Mouse (Mus musculus) inflammation-experienced regulatory T-cells, adult 6 months (primary cell): ENCODE results near the gene Iqsec1. TPM values are rescaled to one million over a fixed set of nuclear protein-coding genes. Genes with fewer than 3 reads are reported as not detected.

Experiments used
- ATAC-seq: one replicate; pipeline ENCODE4 v1.8.0; 2017
- polyA plus RNA-seq, 3 experiments: library from polyadenylated mRNA; unstranded; fragments of 100-300 nt; shearing (Covaris generic); gene quantifications; one replicate each; pipeline ENCODE4 v1.2.1; 2017

Iqsec1 gene
- polyA plus RNA-seq, 3 experiments from 2014 or later = 9.8 to 12.2 (median 10.0) TPM

GRCm38 (mm10) chr6:90953349-90953748 lies 35.1 kb downstream of the Iqsec1 start:
- ATAC-seq = no peak

DNA sequence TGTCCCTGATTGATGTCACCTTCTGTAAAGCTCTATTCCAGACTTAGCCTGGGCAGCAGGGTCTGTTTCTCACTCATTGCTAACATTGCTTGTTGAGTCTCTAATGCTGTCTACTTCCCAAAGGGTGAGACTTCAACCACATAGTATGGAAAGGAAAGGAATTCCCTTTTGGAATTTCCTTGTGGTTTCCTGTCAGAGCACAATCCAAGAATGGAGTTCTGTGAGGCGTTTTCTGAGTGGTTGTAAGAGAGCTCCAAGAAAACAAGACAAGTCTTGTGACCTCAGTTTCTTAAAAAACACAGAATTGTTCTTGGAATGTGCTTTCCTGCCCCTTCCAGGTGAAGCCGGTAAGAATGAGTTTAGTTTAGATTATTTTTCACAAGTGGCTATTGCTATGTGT lies 37.5 kb downstream of the Iqsec1 start:
- ATAC-seq = no peak

DNA sequence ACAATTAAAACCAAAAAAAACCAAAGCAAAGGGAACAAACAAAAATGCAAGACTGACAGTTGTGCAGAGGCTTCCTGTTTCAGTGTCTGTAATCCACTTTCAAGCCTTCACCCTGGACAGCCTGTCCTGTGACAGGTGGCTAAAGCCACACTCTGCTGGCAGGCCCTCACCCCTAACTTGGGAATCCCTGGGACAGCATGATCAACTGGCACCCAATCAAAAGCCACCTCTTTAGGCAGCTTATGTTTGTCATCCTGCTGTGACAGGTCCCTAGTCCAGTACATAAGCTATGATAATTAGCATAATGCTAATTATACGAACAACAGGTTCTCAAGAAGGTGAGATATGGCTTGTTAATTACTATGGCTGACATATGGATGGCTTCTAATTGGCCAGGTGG lies 40.4 kb downstream of the Iqsec1 start:
- ATAC-seq = no peak

DNA sequence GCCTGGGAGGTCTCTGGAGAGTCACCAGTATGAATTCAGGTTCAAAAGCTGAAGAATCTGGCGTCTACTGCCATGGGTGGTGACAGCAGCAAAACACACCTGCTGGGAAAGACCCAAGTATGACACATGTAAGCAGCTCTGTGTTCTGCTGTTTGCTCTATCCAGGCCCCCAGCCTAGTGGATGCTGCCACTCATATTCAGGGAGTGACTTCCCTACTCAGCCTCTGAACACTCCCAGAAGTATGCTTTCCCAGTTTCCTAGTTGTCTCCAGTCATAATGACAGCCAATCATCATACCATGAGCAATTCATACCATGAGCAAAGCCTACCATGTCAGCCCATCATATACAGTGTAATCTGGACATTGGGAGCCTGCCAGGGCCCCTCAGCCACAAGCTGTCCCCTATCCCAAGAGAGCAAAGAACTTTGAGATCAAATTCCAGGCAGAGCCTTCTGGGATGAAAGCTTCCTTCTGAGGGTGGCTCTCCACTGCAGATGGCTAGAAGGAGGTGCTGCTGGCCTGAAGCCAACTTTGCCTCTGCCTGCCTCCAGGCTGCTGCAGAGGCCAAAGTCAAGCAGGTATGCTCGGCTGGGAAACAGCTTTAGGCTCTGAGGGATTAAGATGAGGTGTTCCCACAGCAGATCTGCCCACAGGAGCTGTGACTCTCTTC lies 42.8 kb downstream of the Iqsec1 start:
- ATAC-seq = no peak

DNA sequence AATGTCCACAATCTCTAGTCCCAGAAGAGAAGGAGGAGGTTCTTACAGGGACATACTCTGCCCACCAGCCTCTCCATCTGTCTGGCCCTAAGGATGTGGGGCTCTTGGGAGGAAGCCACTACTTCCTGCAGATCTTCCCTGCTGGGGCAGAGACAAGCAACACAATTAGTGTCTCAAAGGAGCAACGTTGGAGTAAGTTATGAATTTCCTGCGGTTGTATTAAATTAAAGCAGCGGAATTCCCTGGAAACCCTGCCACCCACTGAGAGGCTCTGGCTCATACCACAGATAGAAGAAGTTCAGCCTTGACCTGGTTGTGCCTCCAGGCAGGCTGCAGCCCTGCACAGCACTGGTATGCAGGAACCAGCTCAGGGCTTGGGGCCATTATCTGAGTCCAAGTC lies 47.2 kb downstream of the Iqsec1 start:
- no peak for ATAC-seq

- no peak for ATAC-seq
These were observed 54.8 kb downstream of the Iqsec1 start for GRCm38 (mm10) chr6:90933656-90934055.

GRCm38 (mm10) chr6:90928806-90929205 lies 59.7 kb downstream of the Iqsec1 start:
- no peak for ATAC-seq

DNA sequence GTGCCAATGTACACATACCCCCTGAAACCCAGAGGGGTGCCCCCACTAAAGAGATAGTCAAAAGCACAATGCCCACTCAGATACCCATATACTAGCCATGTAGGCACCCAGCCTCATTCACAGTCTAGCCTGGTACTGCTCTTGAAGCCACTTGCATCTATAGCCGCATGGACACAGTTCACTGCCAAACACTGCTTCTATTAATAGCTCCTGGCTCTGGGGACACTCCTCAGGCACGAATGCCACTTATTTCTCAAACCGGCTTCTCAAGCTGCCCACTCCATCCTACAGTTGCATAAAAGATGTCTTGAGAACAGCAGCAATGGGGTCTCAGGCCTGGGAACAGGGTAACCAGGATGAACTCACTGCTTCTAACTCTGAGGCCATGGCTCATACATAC lies 63.0 kb downstream of the Iqsec1 start:
- no peak for ATAC-seq

DNA sequence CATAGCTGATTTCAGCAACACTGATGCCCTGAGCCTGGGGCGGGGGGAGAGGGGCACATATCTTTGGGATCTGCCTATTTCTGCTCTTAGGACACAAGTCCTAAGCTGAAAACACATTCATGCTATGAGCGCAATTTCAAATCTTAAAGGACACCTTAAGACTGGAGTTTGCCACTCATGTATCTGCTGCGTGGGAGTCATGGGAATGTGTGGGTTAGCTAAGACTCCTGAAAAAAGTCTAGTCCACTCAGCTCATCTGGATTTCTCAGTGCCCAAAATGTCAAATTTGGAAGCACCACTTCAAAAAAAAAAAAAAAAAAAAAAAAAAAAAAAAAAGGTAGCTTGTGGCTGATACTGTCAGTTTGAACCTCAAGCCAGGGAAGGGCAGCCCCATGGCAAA lies 63.7 kb downstream of the Iqsec1 start:
- no peak for ATAC-seq

DNA sequence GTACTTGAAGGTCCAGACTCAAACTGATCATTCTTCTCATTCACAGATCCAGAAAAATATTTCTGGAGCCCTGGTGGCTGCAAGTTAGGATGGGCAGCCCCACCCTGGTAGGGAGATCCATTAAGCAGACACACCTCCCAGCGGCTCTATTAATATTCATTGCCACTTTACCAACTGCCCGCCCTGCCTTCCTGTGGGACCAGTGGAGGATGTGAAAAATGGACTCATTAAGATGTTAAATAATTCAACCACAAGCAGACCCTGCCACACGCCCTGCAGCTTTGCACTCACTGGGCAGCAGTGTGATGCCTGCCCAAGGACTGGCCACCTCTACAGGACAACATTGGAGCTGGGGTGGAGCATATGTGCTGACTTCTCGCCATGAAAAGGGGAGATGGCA lies 64.1 kb downstream of the Iqsec1 start:
- no peak for ATAC-seq

DNA sequence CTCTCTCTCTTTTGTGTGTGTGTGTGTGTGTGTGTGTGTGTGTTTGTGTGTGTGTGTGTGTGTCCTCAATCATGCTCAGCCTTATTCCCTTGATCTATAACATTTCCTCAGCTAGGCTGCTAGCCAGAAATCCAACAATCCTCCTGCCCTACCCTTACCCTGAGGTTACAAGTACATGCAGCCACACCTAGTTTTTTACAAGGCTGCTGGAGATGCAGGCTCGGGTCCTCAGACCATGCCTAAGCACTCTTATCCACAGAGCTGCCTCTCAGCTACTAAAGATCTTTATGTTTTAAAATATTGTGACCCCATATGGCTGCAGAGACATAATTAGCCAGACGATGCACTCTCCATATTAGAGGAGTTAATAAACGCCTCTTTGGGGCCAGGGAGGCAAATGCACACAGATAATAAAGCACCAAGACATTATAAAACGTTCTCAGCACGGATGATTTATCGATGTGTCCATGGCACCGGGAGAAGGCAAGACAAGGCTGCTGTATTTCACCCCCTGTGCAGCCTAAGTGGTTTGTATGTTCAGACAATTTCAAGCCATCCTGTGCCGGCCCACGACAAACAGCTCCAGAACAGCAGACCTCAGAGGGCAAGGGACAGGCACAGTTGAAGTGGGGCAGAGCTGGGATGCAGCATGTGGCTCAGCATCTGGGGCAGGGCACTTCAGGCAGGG lies 67.1 kb downstream of the Iqsec1 start:
- ATAC-seq = no peak

GRCm38 (mm10) chr6:90920510-90921220 lies 67.8 kb downstream of the Iqsec1 start:
- no peak for ATAC-seq

DNA sequence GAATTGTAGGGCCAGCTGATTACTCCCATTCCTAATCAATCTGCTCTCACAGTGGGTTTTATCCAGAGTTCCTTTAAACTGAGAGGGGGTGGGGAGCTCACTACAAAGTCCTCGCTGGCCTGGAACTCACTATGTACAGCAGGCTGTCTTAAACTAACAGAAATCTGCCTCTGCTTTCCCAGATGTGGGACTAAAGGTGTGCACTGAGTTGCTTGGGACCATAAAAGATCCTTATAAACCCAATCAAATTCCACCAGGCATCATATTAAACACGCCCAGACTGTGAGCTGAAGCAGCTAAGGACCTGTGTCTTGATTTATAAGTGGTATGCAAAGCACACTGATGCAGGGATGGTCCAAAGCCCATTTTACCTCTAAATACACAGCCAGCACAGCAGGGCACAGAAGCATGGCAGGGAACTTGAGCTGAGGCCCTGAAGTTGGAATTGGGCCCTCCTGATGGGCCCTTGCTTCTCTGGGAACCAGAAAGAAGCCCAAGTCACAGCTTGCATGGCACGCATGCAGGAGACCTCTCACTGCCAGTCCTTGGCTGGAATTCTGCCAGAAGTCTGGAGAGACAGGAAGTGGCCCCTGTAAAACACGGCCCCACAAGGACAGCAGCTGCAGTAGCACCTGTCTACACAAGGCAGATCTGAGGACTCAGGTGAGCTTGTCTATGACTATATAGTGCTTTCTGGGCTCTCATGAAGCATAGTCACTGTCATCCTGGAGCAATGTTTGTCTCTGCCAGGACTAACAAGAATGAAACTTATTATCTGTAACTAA lies 68.7 kb downstream of the Iqsec1 start:
- ATAC-seq = no peak

DNA sequence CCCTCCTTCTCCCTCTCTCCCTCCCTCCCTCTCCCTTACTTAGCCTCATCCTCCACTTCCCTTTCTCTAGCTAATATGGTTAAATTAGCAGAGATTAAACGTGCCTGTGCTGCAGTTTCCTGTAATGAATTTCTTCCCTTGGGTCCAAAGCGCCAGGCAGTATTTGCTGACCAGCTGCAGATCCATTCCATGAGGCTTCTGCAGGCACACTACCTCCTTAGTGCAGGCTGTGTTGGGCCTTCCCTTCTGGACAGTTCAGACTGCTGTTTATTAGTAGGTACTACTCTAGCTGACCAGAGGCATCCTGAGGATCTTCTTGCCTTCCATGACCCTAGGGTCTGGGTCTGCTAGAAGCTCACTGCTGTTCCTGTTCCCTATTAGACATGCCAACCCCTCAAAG lies 72.9 kb downstream of the Iqsec1 start:
- ATAC-seq = no peak

DNA sequence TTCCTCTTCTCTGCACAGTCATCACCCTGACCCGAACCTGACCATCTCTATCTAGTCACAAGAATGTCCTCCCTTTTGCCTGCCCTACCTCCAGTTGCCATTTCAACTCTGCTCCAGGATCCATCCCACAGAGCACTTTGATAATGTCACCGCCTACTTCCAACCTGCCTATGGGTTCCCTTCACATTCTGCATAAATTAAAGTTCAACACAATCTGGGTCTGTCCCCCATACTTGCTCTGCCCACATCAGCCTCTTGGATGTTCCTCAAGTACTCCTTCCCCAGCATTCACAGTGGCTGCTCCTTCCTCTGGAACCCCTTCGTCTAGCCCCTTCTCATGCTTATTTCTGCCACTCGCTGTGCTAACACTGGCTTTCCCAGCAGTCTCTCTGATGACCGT lies 74.7 kb downstream of the Iqsec1 start:
- no peak for ATAC-seq

DNA sequence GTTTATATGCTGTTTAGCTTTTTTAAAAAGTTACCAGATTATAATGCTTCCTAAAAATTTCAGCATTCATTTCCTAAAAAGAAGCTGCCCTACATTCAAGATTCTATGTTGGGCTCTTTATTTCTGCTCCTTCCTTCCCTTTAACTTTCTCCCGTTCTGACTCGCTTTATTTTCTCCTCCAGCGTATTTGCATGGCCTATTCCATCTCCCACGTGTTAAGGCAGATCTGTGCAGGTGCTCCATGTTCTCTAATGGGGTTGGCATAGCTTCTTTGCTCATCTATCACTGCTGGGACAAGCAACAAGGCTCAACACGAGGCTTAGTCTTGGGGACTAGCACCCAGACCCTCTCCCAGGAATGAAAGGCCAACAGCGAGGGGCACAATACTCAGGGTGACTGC lies 75.7 kb downstream of the Iqsec1 start:
- ATAC-seq = no peak

- ATAC-seq = no peak
These were observed 84.3 kb downstream of the Iqsec1 start for GRCm38 (mm10) chr6:90904143-90904542.

- no peak for ATAC-seq
These were observed 88.2 kb downstream of the Iqsec1 start for GRCm38 (mm10) chr6:90900302-90900701.

DNA sequence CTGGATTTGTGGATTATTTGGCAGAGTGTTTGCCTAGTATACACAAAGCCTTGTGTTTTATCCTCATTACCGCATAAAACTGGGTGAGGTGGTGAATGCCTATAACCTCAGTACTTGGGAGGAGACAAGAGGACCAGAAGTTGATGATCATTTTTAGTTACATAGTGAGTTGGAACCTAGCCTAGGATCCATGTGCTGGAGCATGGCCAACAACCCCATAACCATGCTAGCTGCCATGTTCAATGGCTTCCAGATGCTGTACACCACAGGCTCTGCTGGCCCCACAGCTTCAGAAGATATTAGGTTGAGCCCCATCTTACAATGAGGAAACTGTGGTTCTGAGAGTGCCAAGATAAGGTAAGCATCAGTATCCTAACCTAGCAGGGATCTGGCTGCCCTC lies 89.2 kb downstream of the Iqsec1 start:
- no peak for ATAC-seq

DNA sequence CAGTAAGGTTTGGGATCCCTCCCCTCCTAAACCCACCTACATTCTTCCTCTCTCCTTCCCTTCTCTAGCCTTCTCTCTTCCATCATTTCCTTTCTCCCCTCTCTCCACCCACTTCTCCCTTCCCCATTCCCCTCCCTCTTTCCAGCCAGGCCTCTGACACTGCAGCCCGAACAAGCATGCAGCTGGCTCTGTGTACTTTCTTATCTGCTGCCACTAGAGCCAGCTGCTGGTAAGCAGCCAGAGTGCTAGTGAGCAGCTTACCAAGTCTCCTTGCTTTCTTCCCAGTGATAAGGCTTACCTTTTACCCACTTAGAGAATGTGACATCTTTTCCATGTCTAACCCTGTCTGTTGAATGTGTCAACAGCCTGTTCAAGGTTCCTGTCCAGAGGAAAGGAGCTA lies 90.4 kb downstream of the Iqsec1 start:
- ATAC-seq = no peak

- ATAC-seq = no peak
These were observed 96.1 kb downstream of the Iqsec1 start for GRCm38 (mm10) chr6:90892401-90892800.

GRCm38 (mm10) chr6:90889356-90890285 lies 98.9 kb downstream of the Iqsec1 start:
- no peak for ATAC-seq
